Mouse (Mus musculus): Measurements from ENCODE around the gene Plxnc1.
A peak's percentile ranks its signal among the peaks of the same experiment; 100 is the strongest.

Gene Plxnc1

DNA sequence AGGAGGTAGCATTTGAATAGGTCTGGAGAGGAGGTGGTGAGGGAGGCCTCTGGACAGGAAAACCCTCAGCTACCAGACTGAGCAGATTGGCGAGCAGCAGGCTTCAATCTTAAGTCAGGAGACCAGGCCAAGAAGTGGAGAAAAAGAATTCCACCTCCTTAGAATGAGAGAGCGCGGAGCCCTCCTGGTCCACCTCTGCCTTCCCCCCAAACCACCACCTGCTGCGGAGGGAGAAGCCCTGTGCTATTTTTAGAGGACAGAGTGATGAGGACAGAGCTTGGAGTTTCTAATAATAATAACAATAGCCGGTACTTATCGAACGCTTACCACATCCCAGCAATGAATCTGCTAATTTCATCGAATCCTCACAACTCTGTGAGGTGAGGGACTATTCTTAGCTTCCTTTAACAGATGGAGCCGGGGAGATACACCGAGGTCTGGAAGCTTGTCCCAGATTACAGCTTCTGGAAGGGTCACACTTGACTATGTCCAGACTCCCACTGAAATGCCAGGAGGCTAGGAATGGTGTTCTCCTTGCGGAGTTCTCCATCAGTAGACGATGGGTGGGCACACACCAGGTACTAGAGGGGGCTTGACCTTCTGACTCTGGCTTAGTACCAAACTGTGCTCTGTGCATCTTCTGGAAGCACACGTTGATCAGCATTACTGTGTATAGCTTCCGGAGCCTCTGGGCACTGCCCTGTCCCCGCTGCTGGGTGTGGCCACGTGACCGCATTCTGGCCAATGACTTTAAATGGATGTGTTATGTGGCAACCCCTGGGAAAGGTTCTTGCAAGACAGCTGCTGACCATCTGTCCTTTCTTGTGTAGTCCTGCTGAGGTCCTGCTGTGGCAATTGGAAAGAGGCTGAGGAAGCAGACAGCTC is 125.6 kb downstream of the Plxnc1 start:
- peak; percentile 39 for DNase-seq (ENCODE audit: low spot score)

DNA sequence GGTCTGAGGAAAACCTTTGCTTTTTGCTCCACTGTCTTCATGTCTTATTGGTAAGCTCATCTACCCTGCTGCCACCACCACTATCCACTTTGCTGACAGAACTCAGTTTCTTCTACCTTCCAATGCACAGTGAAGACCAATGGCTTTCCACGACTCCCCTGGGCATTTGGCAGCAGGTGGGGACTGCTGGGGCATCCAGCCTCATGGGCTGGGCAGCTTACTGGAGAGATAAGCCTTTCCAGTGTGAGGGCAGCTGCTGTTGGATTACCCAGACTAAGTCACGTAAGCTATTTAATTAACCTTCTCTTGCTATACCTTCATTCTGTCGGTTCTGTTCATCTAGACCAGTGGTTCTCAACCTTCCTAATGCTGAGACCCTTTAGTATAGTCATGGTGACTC is 126.5 kb downstream of the Plxnc1 start:
- DNase-seq (ENCODE audit: low spot score), result no peak

DNA sequence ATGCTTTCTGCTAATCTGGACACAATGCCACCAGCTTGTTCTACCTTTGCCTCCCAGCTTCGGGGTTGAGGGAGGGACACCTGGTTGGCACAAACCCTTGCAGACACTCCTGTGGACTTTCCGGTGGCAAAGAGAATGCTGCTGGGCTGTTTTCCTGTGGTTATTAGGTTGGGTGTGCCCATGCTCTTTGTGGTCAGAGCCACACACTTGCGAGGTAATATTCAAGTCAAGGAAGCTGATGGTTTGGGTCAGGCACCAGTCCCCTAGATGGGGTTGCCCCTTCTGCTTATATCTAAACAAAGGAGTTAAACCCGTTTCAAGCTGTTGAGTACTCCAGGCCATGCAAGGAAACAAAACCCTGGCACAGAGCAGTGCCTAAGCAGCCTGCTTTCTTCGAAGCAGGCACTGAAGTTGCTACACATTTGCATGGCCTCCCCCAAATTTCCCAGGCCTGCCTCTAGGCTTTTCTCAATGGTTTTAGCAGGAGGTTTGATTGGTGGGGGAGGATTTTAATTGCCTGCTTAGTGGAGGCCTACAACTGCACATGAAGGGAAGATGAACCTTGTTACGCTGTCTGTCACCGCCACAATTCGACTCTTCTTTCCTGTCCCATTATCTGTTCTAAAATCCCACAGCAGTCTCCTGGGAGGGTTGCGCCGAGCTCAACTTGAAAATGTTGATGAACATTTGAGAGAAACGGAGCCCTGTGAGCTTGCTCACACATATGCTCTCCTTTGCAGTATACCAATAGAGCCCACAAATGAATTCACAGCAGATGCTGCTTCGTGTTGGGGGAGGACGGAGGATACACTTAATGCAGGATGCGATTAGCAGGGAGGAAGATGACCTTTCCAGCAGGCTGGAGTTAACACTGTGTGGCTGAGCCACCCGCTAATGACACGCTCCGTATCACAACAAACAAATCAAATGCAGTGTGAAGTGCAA is 132.5 kb downstream of the Plxnc1 start:
- no peak for DNase-seq (ENCODE audit: low spot score)

DNA sequence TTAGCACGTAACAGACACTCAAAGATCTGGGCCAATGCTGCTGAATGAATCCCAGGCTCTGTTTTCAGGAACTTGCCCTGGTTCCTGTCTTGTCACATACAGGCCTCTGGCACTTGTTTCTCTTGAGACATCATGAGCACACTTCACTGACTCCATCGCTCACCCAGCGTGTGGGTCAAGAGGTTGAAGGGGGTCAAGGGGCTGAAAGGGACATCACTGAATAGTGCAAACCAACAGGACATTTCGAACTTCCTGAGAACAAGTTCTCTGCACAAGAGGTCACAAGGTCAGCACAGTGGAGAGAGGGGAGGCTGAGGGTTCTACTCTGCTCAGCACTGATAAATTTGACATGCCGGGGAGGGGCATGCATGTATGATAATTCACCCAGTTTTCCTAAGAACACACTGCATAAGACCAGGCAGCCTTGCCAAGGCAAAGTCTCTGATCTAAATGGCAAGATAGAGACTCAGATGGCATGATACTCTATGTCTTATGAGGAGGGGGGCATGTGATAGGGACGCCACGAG is 134.6 kb downstream of the Plxnc1 start:
- peak; percentile 56 for DNase-seq (ENCODE audit: low spot score)

DNA sequence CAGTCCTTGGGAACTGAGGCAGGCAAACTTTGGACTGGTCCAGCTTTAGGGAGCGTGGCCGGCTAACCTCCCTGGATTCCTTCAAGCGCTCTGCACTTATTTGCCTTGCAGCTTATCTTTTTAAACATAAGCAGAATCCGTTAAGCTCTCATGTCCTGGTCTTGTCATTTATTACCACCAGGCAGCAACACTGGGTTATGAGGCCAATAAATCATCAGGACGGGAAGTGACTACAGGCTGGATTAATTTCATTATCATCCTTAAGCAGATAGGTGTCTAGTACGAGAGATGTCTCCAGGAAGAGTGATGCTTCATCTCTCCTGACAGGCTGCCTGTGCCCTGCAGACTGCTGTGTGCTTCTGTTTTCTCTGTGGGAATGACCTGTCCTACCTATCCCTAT is 136.4 kb downstream of the Plxnc1 start:
- no peak for DNase-seq (ENCODE audit: low spot score)

DNA sequence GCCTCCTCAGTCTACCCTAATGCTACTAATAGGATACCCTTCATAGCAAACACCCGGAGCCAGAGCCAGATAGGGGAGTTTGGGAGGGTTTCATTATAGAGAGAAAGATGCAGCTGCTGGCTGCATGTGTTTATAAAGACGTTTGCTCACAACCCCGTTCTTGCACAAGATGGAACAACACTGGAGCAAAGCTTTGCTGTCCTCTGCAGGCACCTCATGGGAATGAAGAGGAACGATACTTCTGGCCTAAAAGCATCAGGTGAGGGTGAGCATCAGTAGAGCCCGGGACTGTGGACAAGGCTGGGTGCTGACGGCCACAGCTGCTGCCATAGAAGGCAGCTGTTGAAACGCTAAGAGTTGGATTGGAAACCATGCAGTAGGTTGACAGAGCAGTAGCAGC is 137.3 kb downstream of the Plxnc1 start:
- DNase-seq (ENCODE audit: low spot score), result no peak

DNA sequence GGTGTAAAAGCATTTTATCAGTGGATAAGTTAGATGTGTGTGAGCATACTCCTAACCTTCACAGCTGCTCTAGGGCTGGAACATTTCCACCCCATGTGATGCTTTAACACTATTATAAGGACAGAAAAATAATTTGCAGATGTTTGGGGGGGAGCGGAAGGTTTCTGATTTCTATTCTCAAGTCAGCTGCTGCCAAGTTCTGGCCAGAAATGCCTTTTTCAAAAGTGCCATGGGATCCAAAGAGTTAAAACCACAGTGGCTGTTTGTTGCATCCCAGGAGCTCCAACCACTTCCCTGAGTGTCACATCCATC is 139.8 kb downstream of the Plxnc1 start:
- DNase-seq (ENCODE audit: low spot score), result no peak

DNA sequence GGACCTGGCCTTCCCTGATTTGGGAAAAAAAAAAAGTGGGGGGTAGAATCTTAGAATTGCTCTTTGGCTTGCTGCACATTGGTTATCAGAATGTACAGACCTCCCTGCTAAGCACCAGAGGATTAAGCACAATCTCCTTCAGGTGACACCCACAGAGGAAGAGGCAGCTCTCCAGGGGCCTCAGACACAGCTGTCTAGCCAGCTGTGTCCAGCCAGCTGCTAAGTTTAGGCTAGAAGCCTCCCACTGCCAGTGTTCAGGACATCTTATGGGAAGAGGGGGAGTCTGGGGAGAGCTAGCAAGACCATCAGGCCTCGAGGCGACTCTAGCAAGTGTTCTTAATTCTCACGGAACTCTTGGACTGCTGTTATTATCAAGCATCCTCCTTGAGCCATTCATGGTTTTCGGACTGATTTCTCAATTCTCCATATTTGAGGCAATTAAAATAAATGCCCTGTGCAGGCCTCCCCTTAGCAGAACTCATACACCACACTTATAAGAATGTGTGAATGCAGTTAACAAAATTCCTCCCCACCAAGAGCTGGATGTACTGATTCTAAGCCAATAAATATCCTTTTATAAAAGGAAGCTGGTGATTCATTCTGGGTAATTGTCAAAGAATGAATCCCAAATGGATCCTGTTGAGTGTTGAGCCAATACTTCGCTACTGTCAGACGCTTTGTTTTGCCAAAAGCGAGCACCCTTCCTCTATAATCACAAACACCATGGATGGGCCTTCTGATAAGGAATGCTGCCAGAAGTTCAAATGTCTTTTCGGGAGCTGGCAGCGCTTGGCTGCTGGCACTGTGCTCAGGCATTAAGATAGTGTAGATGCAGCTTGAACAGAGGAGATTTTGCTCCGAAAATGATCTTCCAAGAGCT is 140.4 kb downstream of the Plxnc1 start:
- DNase-seq (ENCODE audit: low spot score), result no peak

DNA sequence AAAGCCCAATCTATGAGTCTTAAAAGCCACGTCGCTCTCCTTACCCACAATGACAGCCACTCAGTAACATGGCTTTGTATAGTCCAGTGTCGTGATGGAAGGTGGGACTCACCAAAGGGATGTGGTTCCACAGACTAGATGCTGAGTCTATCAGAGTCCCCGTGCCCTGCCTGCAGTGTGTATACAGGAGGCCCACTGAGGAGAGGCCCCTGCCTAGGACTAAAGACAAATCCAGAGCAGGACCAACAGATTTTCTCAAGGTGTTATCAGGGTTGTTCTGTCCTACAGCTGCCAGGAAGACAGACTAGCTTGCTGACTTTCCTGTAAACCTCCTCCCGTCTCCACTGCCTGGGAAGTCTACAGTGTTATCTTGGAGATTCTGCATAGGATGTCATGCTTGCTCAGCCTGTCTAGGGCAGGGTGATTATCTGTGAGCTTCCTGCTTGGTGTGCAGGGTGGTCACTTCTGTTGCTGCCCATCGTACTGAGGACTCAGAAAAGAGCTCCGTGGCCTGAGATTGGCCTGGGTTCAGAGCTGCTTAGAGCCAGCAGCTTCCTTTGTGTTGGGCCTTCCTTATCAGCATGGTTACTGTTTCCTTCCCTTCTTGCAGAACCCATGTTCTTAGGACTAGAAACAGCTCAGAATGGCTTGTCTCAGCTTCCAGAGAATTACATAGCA is 143.8 kb downstream of the Plxnc1 start:
- DNase-seq (ENCODE audit: low spot score), result no peak

DNA sequence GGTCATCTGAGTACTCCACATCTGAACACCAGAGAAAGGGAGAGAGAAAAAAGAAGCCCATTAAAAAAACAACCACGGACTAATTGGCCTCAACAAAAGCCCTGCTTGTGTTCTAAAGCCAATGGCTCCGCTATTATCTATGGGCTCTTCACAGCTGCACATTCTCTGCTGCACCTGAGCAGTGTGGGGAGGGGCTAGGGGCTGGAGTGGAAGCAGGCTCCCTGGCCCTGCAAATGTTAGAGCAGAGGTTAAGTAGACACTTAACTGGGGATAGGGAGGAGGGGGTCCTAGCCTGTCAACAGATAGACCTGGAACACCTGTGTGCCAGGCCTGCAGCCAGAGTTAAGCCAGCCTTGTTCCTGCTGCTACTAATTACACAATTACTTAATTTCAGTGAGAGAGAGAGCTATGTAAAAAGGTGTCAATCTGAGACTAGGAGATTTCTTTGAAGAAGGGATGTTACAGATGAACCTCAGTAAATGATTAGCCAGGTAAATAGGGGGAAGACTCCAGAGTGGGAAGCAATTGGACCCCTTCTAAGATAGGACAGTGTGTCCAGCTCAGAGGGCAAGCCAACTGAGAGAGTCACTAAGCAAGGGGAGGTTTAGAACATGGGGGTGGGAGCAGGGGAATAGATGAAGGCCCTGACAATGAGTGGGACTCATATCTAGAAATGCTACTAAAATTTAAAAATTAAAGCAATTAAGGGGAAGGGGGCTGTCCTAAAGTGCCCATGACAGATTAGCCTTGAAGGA is 145.0 kb downstream of the Plxnc1 start:
- no peak for DNase-seq (ENCODE audit: low spot score)

DNA sequence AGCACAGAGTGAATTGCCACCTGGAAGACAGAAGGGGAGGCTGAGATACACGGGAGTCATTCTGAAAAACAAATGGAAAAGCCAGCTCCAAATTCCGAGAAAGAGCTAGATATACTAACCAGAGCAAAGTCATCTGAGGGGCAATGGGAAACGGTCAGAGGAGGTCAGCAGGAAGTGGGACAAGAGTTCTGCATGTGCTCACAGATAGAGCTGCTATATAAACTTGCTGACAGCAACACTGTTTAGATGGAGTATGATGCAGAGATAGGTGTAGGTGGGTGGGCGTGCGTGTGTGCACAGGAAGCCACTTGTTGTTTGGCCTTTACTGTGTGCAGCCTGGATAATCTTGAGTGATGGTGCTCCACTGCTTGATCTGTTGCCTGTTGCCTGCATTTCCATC is 146.5 kb downstream of the Plxnc1 start:
- no peak for DNase-seq (ENCODE audit: low spot score)

DNA sequence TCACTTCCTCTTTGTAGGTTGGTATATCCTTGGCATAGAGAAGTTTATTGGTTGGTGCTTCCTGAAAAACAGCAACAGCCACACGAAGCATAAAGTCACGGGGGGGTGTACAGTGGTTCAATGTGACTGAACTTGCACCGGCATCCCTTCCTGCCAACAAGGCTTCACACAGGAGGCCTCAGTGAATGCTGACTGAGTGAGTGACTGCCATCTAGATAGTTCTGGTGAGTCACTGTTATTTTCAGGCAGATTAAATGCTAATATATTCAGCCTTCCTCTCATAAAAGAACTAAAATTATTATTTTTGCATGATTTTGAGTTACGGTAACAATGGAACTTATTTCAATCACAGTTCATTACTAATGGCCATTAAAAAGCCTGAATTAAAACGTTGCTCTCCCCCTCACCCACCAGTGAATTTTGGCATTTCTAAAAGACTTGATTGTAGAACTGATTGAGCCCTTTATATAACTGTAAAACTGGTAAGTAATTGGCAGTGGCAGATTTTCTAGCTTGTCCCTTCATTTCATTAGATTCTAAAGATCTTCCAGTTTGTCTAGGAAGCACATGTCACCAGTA is 149.9 kb downstream of the Plxnc1 start:
- no peak for DNase-seq (ENCODE audit: low spot score)

DNA sequence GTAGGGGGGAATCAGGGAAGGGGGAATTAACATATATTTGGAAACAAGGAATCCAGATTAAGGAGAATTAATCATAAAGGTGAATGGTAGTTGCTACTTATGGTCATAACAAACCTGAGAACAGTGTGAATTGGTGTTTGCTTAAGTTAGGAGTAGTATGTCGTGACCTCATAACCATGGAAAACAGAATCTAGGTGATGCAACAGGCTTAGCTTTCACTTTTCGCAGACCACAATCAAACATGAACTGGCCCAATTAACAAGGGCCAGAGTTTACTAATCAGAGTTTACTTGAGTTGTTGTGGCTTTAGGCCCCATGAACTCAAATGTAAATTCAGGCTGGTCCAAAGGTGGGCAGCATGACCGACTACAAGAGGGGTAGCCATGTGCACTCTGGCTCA is 150.7 kb downstream of the Plxnc1 start:
- no peak for DNase-seq (ENCODE audit: low spot score)

DNA sequence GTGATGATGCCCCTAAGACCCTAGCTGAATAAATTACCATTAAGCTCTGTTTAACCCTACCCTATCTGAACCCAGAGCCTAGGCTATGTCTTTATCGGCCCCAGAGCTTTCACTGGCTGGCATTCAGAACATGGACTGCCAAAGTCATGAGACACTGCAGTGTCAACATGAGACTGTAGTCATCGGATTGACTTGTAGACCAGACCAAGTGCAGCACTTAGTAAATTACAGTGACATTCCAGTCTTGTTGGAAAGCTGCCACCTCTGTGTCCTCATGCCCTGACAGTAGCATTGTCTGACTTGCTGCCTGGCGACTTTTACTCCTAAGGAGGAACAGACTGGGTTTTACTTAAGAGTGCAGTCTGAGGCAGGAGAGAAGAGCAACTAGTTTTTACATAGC is 155.4 kb downstream of the Plxnc1 start:
- DNase-seq (ENCODE audit: low spot score), result no peak

DNA sequence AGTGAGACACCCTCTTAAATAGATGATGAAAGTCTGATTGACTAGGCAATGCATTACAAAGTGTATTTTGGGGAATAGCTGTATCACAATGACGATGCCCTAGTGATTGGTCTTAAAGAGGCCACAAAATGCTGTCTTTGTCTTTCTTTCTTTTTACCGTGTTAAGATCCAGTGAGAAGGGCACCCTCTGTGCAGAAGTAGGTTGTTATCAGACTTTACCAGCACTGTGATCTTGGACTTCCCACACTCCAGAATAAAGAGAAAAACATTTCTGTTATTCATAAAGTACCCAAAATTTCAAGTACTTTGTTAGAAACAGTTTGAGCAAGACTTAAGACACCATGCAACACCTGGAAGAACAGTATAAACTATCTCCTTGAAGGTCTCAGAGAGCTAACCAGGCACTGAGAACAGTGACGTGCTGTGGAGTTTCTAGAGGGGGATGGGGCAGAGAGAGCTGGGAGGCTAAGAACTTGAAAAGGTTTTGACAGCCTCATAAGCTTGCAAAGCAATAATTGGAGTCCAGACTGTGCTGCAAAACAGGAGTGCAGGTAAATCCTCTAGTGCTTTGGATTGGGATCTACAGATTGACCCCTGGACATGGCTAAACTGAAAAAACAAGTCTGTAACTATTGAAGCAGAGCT is 163.9 kb downstream of the Plxnc1 start:
- no peak for DNase-seq (ENCODE audit: low spot score)

DNA sequence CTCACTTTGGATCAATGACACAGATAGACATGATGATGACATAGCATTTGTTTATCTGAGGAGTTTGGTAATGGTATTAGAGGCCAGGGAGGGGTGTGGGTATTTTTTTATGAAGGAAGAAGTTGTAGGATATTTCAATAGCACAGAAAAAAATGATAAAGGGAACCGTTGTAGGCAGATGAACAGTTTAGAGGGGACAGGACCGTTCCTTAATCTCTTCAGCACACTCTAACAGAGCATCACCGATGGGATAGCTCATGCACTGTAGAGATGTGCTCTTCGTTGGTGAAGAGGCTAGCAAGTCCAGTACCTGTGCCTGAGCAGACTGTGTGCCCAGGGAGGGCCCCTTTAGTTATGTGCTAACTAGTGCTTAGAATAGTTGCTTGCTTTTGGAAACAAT is 165.3 kb downstream of the Plxnc1 start:
- DNase-seq (ENCODE audit: low spot score), result no peak

DNA sequence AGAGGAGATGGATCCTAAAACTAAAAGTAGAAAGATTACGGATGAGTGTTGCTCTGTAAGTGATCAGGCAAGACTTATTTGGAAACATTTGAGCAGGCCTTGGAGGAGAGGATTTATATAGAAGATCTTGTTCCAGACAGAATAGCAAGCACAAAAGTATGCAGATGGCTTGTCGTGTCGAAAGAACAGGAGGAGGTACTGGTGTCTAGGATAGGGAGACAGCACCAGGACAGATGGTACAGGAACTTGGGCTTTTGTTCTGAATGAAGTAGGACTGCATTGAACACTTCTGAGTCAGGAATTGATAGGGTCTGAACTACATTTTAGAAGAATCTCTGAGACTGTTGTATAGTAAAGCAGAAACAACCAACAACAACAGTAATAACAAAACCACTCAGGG is 167.1 kb downstream of the Plxnc1 start:
- no peak for DNase-seq (ENCODE audit: low spot score)

DNA sequence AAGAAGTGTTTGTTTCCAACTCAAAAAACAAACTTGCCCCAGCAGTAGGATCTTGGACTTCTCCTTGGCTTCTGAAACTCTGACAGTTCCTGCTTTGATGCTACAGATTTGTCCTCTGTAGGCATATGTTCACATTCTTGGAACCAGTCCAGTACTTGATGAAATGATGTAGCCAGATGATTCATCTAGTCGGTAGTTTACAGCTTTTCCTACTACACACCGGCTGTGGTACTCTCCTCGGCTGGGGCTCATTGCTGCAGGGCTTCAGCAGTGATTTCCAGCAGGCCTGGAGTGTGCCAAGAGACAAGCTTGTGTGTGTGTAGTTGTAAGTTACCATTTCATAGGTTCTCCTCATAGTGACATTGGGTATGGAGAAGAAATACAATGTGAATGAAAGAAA is 173.1 kb downstream of the Plxnc1 start:
- no peak for DNase-seq (ENCODE audit: low spot score)

DNA sequence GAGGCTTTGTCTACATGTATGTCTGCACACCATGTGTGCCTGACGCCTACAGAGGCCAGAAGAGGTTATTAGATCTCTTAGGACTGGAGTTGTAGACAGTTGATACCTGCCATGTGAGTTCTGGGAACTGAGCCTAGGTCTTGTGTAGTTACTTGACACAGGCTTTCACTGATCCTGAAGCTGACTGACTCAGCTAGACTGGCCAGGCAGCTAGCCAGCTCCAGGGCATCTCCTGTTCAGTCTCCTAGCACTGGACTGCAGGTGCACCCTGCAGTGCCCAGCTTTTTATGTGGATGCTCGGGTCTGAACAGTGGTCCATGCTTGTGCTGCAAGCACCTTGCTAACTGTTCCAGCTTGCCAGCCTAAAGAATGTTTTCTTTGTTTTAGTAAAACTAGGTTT is 197.6 kb downstream of the Plxnc1 start:
- no peak for DNase-seq (ENCODE audit: low spot score)

DNA sequence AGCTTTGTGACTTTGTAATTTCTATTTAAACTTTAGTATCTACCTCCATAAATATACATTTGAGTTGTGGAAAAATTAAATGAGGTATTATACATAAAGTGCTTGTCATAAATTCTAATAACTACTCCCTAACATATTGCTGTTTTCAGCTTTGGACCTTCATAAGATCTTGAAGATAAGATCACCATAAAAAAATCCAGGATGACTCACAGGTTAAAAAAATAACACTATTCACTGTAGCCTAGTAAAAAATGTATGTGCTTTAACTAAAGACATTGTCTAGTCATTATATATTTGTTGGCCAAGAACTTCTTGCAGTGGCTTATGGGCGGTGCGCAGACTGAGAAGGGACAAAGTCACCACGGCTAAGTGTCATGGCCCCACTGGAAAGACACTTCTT is 203.2 kb downstream of the Plxnc1 start:
- no peak for DNase-seq (ENCODE audit: low spot score)
